Mouse (Mus musculus) retina, adult 2 months (tissue): ENCODE results near the gene Amdhd2.

Experiments used
- DNase-seq: peaks from one replicate; pipeline ENCODE4 v3.0.0-alpha.2; 2012; ENCODE audit warnings: low read depth, low spot score

The Amdhd2 gene

DNA sequence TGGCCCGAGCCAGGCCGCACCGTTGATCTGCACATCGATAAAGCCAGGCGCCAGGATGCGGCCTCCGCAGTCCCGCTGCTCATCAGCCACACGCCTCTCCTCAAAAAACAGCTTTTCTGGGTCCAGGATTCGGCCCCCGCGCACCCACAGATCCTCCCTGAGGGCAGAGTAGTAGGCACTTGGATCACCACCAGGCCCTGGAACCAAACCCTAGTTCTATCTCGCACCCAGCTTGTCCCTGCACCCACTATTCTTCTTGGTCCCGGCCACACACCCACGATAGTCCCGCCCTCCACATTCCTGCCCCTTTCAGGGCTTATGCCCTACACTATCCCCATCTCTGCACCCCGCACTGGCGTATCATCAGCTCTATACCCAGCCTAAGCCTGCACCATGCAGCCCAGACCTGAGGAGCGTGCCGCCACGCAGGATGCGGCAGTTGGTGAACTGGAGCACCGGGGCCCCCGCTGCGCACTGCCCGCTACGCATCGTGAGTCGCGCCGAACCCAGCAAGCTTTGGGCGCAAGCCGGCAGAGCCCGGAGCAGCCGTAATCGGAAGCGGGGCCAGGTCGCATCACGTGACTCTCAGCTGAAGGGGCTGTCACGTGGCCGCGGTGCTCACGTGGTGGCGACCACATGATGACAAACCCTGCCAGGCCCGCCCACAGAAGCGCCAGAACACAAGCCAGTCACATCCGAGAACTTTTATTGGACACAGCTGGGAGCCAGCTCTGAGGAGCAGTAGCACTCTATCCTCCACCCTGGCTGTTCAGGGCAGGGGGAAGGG lies at the start of gene Amdhd2:
TSS of gene Amdhd2 (minus strand) at position 591 of the 787 bp plus-strand sequence.
- DNase-seq = peak; percentile 91

DNA sequence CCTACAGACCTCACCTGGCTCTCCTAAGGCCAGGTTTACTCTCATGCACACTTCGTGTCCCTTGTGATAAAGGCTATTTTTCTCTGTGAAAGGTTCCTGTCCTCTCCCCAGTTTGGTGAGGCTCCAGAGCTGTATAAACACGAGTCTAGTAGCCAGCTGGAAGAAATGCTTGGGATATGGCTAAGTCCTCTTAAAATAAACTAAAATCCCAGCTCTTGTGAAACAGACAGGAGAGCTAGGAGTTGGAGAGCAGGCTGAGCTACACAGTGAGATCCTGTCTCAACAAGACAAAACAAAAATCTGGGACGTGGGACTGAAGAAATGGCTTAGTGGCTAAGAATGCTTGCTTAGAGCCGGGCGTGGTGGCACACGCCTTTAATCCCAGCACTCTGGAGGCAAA lies 49.6 kb upstream of the Amdhd2 start:
- no peak for DNase-seq

DNA sequence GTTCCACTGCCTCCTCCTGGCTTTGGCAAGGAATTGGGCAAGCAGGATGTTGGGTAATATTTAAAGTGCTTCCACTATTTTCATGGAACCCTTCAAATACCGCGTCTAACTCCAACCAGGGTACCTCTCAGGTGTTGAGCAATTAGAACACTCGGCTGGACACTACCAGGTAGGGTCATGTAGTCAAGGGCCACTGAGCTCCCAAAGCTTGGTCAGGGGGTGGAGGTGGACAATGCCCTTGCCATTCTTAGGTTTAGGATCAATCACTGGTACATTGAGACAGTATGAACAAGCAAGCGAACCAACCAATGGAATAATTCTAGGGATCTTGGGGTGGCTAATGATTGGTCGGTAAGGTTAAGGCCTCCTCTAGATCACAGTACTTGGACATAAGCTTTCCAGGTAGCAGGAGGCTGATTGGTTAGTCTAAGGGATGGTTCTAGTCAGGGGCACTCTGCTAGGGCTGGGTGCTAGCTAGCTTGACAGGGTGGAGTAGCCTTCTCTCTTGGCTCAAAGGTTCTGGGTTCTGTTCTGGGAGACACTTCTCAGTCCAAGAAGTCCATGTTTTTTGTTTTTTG lies 49.0 kb upstream of the Amdhd2 start:
- no peak for DNase-seq

DNA sequence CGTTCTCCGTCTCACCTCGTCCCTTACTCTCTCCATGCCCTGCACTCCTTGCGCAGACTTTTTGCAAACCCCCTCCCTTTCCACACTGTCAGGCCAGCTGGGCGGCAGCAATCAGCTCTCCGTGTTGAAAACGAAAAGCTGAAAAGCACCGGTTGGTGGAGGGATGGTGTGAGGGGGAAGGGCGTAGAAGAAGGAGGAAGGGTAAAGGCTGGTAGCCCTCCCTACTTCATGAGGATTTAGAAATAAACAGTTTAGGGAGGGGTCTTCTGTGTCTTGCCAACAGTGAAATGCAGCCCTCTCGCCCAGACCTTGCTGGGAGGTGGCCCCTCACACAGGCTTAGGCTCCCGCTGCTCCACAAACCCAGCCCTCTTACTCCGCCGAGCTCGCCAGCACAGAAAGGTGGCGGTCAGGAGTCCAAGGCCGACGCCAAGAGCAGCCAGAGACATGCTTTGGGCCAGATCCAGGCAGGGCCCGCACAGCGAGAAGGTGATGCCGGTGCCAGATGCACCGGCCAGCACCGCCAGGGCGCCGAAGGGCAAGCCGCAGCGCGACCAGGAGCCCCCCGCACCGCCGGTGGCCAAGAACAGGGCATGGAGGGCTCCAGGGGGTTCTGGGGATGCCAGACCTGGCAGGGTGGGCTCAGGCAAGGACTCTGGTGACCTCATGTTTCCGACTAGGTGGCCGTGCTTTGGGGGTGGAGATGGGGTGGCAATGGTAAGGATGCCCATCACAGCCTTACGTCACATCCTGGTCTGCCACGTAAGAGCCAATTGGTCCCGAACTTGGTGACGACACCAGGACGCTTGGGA lies 48.3 kb upstream of the Amdhd2 start:
- no peak for DNase-seq

DNA sequence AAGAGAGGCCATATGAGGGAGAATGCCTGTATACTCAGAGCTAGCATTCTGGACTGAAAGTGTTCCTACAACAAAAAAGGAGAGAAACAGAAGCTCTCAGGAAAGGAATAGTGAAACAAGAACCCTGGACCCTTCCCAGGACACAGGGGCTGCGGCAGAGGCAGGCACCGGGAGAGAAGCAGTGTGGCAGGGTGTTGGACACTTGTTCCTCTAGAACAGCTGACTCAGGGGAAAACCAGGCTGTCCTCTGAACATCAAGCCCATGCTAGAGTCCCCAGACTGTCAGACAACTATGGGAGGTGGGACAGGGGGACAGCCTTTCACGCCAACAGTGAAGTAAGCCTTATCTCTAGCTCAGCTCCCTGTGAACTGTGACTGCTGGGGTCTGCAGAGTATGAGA lies 47.0 kb upstream of the Amdhd2 start:
- no peak for DNase-seq

DNA sequence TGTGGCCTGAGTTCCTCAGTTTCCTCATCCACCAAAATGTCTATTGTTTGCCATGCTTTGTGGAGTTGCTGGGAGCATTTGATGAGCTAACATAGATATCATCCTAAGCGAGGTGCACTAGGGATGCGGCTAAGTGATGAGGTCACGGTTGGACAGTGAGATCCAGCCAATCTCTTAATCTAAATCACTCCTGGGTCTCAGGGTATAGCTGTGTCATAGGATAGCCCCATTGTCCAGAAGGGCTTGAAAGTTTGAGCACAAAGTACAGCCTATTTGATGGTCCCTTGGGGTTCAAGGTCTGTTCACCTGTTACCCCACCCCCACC lies 46.3 kb upstream of the Amdhd2 start:
- DNase-seq = no peak

DNA sequence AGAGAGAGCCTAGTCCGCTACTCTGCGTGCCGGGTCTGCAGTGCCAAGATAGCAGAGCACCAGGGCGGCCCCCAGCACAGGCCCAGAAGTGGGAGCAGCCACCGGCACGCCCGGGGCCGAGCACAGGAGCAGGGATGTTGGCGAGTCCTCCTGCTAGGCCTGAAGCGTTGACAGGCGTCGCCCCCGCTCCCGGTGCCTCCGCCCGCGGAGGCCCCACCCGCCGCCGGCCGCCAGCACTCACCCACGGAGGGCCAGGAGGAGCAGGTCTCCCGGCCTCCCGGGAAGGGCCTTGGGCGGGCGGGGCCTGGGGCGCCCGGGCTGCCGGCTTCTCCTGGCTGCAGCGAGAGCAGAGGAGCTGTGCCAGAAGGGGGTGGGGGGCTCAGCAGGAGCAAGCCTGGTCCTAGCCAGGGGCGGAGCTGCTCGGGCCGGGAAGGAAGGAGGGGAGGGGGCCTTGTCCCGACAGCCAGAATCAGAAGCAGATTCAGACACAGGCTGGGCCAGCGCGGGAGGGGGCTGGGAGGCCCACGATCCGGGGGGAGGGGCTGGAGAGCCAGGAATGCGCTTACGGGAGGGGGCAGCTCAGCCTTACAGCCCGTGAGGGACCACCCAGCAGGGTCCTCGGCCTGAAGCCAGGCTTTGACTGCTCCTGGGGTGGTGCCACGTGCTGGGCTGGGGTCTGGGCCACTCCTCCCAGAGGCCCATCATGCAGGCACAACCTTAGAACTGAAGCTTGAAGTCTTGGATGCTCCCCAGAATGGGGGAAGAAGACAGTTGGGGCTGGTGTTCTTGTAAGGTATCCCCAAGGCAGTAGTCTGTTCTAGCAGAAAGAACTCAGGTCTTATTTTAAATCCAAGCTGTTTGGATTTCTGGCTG lies 45.7 kb upstream of the Amdhd2 start, which contains the start of gene Ntn3:
TSS of gene Ntn3 (minus strand) at position 489 of the 873 bp plus-strand sequence.
- no peak for DNase-seq

DNA sequence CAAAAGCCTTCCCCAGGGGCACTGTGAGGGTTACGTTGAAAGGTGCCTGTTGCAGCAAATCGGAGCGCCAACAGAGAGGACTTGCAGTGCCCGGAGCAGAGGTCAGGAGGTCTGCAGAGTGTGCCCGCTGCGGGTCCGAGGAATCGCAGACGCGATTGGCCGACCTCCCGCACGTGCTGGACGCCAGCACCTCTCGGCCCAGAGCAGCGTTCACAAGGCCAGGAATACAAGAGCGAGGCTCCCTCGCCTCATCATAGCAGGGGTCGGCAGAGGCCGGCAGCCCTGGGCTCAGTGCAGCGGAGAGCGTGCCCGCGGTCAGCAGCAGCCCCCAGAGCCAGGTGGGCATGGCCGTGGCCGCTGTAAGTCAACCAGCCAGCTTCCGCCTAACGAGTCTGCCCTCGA lies 45.1 kb upstream of the Amdhd2 start:
- DNase-seq = no peak

DNA sequence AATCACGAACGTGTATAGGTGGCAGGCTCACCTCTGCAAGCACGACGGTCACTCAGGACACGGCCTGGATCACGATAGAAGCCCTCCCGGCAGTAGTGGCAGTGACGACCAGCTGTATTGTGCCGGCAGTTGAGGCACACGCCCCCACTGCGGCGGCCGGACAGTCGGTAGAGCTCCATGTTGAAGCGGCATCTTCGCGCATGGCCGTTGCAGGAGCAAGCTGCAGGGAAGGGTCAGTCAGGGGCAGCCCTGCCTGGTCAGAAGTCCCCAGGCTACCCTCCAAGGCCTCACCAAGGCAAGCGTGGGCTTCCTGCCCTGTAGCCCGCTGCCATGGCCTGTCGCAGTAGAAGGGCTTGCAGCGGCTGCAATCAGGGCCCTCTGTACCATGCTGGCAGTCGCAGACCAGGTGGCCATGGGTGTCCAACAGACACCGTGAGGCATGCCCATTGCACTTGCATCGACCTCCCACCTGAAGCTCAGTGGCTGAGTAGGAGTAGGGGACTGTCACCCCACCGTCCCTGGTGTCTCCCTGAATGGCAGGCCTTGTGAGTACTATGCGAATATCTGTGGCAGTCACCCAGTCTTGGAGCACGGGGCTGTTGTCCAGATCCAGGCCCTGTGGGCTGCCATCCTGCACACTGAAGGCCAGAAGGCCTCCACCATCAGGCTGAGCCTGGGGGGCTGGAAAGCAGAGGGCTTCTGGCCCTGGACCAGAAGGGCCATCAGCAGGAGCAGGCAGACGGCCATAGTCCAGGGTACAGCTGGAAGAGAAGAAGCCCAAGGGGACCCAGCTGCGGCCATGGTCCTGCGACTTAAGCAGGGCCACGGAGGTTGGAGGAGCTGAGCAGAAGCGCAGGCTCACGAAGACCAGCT lies 44.4 kb upstream of the Amdhd2 start:
- DNase-seq = no peak

DNA sequence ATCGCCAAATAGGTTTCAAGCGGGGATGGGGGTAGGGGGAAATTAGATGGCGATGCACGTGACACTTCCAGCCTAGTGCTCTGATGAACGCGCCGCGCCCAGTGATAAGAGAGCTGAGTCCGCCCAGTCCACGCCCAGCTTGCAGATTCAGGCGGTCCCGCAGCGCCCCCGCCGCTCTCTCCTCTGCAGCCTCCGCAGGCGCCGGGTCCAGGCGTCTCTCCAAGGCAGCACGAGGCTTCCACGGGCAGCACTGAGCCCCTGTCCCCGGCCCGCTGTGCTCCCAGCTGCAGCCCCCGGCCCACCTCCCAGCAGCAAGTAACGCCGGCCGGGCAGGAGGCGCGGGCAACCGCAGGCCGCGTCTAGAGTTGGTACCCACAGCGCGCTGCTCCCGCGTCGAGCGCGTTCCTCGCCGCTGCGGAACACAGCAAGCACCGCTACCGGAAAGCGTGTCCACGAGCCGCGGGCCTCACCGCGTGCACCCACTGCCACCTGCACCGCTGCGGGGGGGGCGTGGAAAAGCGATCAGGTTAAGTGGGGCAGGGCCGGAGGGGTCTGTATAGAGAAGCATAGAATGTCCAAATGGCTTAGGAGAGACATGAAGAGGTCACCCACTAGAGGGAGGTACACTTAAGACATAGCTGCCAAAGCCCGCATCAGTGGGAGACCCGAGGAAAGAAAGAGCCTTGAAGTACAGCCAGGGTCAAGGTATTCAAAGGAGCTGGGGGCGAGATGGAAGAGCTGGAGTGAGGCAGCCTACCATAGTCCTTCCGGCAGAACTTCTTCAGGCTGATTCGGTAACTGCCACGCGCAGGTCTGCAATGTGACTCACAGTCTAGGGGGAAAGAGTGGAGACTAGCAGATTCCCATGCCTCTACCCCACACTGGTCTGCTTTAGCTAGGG lies 43.1 kb upstream of the Amdhd2 start:
- DNase-seq = no peak

DNA sequence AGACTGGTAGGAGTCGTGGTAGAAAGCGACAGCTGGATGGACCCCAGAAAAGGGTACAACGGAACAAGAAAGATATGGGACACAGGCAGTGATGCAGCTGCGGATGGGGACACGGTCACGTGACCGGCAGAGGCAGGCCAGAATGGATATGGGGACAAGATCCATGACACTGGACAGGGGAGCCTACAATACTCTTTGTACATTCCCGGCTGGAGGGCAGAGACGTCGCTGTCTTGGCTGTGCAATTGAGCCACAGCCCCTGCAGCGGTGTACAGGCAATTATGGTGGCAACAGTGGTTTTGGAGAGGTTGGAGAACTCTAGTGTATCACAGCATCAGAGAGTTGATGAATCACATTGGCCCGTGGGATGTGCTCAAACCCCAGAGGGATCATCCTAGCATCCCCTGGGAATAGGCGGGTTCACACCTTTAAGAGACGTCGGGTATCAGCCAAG lies 42.4 kb upstream of the Amdhd2 start:
- no peak for DNase-seq

DNA sequence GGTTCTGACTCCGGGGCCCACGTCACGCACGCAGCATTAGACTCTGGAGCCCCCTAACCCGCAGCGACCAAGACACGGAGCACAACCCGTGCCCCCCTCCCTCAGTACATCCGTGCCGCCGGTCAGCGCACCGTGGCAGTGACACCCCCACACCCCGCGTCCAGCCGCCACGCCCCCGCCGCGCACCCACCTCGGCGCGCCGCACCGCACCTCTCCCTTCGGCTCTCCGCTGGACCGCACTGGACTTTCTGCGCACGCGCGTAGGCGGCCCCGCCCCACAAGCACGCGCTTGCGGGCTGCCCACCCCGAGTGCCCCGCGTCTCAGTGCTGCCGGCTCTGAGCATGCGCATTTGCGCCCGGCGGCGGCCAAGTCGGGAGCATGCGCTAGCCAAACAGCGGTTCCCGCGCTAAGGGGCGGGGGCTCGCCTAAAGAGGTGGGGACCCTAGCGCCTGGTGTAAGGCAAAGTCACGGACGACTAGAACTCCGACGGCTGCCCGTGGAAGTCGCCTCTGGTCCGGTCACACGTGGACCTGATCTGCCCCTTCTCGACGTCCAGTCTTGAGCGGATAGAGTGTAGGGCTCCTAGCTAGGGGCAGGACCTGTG lies 41.8 kb upstream of the Amdhd2 start, which contains the start of gene Tbc1d24:
TSS of gene Tbc1d24 (minus strand) at position 279 of the 605 bp plus-strand sequence.
- DNase-seq = peak; percentile 86

DNA sequence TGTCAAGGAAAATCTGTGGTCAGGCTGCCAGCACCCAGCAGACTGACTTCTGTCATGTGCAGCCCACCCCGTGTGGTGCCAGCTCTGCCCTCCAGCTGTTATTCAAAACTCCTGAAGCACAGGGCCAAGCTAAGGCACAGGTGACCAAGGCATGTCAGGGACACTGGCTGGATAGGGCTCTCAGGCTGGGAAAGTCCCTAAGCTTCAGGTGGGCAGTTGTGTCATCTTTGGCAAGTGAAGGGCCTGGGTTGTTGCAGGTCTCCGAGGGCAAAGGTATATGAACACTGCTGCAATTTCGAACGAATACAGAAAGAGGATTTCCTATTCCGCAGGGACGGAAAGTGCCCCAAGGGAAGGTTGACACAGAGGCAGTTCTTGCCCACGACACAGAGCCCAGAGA lies 41.3 kb upstream of the Amdhd2 start:
- DNase-seq = no peak

DNA sequence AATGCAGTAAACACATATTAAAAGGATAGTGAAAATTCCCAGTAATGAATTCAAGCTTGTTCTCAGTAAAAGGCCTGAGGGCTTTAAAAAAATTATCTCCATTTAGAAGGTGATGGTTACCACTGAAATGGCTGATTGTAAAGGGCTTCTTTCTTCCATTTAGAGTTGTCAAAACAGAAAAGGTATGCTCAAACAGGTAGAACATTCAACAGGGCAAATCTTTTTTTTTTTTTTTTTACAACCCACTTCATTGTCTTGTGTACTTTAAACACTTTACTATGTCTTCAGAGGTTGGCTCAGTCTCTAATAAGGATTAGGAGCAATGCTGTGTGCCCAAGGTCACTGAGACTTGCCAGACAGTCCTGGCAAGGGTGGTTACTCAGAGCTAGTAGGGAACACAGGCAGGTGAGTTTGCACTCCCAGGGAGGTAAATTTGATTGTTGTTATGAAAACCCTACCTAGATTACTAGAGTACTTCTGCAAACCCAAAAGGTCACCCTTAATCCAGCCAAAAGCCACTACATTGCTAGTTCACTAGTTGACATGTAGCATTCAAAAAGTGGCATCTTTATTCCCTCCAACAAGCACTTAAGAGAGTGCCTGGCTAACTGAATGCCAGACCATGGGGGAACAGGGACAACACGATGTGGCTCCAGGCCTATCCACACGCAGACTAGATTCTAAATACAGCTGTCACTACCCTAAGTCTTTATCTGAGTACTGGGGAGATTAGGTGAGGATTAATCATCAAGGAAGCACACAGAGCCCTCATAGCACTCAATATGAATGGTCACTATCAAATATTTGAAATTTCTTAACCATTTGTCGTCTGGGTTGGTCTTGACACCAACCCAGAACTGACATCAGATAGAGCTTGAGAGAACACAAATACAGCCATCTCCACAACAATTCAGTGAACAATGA lies 40.3 kb upstream of the Amdhd2 start:
- DNase-seq = no peak

DNA sequence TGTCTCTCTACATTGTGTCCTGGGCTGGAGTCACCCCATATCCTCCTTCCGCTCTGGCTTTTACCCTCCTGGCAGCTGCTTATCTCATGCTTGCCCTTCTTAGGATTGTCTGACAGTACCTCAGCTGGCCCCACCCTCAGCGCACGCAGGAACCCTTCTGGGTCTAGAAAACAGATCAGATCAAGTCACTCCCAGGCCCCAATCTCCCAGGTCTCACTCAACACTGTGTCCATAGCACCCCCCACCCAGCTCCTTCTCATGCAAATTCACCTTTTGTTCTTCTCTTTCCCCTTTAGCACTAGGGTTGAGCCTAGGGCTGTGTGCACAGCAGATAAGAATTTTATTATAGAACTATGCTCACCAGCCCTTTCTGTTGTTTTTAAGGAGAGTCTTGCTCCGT lies 39.5 kb upstream of the Amdhd2 start:
- no peak for DNase-seq

DNA sequence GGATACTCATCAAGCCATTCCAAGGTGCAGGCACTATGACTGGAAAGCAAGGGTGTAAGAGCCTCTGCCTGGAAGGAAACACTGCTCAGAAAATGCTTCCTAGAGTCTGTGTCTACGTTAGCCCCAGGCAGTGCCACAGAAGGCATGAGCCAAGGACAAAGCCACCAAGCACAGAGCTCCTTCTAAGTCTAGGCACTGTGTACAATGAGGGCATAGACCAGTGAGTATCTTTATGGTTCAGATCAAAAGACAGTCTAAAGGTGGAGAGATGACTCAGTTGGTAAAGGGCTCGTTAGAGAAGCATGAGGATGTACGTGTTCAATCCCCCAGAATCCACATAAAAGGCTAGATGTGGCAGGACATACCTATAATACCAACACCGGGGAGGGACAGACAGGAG lies 37.5 kb upstream of the Amdhd2 start:
- no peak for DNase-seq

DNA sequence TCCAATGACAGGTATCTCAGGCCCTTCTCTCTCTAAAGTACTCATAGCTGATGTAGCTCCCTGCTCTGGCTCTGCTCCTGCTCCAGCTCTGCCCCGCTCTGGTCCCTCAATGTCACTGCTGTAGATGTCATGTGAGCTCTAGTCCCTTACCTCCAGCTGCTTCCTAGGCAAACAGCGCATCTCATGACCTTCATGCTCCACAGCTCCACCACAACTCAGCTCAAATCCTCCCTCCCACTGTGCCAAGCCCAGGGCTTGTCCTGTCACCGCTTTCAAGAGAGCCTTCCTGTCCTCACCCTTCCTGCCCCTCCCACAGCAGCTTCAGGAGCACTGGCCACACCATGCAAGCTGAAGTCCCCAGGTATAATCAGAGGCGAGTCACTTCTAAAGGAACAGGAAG lies 36.2 kb upstream of the Amdhd2 start:
- DNase-seq = no peak

DNA sequence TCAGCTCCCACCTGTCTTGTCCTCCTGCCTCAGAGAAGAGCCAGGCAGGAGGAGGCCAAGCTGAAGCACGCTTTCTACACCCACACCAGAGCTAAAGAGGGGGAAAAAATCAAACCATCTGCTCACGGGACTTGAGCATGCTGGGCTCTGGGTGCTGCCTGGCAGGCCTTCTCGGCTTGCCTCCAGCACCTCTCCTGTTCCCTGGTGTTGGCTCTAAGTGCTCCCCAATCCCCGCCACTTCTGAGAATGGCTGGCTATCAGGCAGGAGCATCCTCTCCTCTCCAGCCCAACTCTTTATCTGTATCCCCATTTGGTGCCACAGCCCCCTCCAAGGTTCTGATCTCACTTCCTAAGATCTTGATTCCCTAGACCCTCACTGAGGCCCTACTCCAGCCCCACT lies 35.7 kb upstream of the Amdhd2 start:
- no peak for DNase-seq
